Mouse (Mus musculus): ENCODE data around the gene Riok1.

The Riok1 gene

DNA sequence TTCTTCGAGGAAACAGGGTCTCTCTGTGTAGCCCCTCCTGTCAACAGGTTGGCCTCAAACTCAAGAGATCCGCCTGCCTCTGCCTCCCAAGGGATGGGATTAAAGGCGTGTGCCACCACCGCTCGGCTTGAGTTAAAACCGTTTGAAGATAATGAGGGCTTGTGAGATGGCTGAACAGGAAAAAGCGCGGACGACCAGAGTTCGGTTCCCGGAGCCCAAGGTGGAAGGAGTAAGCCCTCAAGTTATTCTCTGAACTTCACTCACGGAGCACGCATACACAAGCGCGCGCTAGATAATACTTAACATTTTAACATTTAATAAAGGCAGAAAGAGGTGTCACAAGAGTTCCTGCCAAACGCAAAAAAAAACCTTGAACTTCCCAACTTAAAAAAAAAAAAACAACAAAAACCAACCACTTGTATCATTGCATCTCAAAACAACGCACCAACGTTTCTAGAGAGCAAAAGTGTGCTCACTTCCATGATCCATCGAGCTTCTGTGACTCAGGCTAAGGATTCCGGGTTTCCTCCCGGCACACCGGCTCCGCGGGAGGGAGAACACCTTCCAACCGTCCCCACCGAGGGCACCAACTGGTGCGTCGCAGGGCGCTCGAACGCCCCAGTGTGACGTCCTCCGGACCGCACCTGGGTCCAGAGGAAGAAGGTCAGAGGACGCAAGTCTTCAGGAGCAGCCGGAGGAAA, at the start of gene Riok1:
Gene Riok1 (plus strand): TSS at position 653 of the 701 bp plus-strand sequence.
- DNase-seq: peak; percentile 5

DNA sequence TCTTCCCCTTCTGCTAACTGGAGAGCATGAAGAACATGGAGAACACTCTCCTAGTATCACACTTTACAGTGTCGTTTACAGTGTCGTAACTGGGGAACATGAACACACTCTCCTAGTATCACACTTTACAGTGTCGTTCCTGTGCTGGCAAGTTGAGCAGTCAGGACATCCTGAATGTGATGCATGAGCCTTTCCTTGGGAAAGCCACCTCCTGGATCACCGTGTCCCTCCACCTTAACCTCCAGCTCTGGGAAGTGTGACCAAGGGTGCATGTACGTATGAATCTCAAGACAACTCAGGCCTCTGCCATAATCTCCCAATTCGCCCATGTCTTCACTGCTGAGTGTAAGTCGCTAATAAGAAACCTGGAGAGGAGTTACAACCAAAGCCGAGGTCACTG, 47.1 kb upstream of the Riok1 start:
- DNase-seq: no peak

DNA sequence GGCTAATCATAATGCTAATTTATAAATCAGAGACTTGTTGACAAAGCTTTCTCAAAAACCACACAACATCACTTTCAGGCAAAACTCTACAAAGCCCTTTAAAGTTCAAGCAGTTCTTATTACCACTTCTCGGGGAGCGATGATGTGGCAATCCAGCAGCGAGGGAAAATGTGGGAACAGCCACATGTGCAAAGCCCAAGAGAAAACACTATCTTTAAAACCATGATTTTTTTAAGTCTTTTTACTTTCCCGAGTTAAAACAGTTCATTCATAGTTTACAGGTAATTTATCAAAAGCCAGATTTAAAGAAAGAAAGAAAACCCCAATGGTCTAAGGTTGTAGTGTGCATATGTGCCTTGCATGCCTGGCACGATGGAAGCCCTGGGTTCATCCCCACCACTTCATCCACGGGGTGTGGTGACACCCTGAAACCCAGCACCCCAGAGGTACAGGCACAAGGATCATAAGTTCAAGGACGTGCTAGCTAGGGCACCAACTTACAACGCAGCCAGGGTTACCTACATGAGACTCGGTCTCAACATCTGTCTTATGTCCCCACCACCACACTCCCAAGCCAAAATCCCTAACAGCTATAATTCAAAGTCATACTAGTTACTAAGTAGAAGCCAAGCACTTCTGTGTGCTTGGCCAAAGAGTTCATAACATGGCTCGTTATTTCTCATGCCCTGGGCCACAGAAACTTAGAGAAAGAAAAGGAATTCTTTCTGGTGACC, 44.0 kb upstream of the Riok1 start:
- DNase-seq: no peak

DNA sequence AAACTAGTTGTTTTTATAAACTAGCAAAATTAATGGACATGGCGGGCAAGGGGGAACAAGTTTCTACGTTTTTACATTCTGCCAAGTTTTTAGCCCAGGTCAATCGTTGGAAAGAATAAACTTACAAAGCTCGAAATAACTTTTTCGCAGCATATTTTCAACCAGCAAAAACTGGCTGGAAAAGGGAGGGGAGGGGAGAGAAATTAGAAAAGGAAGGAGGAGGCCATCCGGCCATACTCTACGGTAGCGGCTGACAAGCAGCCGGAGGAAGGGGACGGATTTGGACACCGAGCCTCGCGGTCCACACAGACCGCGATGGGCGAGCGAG, 43.5 kb upstream of the Riok1 start:
- DNase-seq: no peak

DNA sequence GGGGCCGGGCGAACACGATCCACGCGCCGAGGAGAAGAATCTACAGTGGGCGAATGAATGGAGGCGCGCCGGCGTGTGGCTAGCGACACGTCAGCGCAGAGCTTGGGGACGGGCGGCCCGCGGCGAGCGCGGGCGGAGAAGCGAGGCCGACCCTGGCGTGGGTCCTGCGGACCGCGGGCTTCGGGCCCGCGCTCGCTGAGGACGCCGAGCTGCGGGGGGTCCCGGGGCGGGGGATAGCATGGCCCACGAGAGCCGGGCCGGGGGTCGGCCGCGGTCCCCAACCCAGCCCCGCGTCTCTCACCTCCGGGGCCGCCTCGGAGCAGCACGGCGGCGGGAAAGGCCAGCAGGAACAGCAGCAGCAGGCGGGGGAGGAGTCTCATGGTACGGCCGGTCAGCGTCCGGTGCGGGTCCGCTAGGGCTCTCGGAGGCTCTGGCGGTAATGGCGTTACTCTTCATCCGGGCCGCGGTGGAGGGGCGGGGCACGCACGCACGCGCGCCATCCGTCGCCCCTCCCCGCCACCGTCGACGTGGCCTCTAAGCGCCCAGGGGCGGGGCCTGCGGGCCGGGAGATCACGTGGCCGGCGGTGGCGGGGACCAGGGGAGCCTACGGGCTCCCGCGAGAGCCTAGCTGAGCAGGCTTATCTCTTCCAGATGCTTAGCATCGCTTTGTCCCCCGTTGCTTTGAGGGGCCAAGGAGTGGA, 42.9 kb upstream of the Riok1 start, which contains the start of gene Ssr1:
Gene Ssr1 (minus strand): TSS at position 514 of the 701 bp plus-strand sequence.
- DNase-seq: peak; percentile 97

DNA sequence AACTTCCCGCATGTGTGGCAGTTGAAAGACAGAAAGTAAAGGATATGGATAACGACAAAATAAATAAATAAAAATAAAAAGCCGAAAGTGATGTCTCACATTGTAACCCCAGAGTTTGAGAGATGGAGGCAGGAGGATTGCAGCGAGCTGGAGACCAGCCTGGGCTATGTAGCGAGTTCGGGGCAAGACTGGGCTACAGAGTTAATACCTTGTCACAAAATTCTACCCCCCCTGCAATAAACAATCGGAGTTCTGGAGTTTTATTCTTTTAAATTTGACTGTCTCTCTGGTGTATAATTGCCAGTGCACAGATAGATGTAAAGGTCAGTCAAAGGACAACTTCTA, 42.4 kb upstream of the Riok1 start:
- no peak for DNase-seq

DNA sequence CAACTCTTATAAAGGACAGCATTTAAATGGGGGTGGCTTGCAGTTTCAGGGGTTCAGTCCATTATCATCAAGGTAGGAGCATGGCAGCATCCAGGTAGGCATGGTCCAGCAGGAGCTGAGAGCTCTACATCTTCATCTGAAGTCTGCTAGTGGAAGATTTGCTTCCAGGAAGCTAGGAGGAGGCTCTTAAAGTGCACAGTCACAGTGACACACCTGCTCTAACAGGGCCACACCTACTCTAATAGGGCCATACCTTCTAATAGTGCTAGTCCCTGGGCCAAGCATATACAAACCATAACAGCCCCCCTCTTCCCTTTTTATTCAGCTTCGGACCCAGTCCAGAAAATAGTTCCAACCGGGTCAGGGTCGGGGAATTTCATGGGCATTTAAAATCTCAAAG, 37.1 kb upstream of the Riok1 start:
- no peak for DNase-seq

DNA sequence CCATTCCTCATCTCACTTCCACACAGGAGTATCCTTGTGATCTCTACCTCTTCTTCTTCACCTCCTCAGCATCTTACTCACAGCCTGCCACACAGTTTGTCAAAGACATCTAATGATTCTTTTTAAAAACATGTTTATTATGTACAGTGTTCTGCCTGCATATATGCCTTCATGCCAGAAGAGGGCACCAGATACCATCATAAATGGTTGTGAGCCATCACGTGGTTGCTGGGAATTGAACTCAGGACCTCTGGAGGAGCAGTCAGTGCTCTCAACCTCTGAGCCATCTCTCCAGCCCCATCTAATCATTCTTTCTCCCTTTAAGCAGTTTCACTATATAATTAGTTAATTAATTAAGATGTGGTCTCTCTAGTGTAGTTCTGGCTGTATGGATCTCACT, 34.3 kb upstream of the Riok1 start:
- DNase-seq: no peak

DNA sequence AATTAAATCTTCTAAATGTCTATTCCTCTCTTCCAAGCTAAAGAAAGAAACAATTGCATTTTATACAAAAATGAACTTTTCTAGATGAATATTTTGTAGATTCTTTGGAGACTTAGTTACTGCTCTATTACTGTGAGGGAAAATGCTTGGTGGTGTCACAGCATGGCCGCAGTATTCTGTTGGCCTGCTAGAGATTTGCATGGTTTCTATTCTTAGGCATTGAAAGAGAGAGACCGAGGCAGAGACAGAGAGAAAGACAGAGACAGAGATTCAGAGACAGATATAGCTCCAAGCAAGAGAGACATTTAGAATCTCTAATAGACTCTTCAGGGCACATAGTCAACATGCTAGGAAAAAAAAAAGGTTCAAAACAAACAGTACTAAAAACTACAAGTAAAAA, 28.8 kb upstream of the Riok1 start:
- DNase-seq: no peak

DNA sequence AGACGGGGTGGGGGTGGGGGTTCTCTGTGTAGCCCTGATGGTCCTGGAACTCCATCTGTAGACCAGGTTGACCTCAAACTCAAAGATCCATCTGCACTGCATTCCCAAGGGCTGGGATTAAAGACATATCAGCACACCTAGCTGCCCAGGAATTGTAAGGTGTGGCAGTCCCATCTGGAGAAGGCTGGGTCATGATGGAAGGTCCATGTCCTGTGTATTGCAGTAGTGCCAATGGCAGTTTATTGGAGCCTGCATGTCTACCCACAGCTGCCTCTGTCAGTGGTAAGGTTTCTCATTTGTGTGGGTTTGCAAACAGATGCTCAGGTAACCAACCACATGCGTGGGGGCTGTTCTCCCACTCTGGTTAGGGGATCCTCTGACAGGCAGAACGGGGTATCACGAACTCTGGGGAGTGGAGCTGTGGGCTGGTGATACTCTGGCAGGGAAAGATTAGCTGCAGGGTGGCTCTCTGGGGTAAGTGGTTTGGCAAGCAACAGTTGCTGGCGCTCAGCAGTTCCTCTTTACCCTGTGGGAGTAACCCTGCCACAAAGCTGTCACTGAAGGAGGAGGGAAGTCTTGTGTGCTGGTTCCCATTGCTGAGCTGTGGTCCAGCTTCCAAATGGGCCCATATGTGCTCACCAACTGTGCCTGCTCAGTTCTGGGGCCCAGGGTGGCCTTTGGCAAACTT, 26.9 kb upstream of the Riok1 start:
- no peak for DNase-seq

DNA sequence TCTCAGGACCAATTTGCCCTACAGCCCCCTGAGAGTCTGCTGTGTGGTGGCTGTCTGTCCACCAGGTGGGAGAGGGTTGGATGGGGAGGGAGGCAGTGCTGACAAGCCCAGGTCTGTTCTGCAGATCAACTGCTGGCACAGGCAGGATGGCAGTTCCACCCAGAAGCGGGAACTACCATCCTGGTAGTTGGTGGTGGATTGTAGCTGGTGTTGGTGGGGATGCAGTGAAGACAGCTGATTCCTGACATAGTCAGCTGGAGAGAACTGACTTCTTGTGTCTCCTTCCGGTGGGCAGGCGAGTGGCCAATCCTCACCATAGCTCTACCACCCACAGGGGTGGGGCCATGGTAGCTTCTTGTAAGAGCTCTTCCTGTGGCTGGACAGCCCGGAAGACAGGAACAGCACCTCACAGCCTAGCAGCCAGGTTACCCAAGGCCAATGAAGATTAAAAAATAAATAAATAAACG, 26.3 kb upstream of the Riok1 start:
- DNase-seq: no peak

DNA sequence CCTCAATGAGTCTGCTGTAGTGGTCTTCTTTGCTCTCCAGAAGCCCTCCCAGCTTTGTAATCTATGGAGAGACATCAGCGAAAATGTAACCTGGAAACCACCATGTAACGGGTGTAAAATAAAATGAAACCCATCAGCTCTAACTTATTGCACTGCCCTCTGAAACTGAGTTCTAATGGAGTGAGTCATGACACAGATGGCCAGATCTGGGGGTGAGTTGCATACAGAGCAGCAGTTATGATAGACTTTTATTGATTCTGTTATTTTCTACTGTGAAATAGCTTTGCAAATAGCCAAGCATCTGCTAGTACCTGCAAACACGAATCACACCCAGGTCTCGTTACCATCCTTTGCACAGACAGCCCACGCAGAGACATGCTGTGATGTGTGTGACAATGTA, 24.4 kb upstream of the Riok1 start:
- DNase-seq: no peak

DNA sequence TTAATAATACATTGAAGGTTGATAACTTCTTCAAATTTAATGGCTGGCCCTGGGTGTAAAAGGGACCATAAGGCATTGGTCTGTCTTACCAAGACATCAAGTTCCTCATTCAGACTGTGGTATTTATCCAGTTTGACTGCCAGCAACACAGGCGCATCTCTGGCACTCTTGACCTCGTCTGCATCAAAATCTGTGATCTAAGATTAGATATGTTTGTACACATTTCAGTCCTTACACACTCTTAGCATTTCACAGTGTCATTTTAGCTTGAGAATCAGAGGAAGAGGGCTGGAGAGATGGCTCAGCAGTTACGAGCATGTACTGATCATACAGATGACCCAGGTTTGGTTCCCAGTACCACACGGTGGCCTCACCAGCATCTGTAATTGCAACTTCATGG, 21.2 kb upstream of the Riok1 start:
- no peak for DNase-seq

DNA sequence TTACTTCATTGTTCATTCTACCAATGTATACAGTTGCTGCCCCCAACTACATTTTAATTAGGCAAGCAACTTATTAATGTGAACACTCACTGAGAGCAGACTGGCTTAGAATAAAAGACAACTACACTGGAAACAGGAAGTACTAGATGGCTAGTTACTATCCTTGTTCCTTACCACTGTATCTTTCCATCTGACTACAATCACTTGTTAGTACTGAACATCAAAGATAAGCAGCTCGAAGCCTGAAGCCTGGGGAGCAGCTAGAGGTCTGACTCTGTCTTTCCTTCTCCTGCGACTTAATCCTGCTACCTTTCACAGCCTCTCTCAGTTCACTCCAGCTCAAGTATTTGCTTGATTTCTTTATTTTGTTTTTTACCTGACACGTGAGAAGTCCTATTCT, 18.0 kb upstream of the Riok1 start:
- no peak for DNase-seq

DNA sequence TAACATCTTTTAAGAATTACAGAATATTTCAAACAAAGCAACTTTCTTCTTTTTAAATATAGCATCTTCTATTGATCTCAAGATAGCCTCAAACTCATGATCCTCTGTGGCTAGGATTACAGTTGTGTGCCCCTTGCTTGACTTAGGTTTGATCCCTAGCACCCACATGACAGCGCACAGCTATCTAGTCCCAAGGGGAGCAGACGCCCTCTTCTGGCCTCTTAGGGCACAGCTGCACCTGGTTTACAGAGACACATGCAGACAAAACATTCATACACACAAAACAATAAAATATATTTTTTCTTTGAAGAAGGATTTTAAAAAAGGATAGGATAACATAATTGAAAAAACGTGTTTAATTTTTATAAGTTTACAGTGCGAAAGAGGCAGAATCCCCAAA, 10.9 kb upstream of the Riok1 start:
- no peak for DNase-seq

DNA sequence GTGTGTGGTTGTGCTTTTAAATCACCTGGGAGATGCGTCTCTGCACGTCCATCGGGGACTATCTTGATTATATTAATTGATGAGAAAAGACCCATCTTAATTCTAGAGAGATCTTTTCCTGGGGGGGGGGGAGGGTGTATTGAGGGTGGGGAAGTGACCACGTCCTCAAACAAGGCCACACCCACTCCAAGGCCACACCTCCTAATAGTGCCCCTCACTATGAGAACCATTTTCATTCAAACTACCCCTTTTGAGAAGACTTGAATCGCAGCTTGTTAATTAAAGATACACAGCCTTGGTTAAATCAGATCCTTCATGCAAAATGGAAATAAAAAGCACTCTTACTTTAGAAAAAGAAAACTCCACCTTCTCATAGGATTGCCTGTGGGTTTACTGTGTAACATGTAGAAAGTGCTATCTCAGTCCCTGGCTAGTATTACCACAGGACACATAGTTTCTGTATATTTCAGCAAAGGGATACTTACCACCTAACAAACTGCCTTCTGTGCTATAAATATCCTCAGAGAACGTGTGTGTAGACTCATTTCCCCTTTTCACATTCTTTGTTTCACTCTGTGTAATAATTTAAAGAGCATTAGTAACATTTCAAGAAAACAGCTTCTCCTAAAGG, 9.1 kb upstream of the Riok1 start:
- no peak for DNase-seq

DNA sequence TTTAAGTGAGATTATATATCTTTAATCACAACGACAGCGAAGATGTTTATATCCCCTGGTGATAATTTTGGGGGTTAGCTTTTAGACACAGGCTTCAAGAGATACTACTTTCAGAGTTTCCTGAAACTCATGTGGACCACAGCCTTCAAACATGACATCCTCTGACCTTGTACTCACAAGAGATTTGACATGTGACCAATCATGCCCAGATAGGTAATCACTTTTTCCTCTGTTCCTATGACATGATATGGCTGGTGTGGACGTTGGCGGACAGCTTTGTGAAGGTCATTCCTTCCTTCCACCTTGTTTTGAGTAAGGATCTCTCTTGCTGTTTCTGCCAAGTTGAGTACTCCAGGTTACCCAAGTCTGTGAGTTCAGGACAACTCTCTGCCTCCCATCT, 8.4 kb upstream of the Riok1 start:
- DNase-seq: no peak

DNA sequence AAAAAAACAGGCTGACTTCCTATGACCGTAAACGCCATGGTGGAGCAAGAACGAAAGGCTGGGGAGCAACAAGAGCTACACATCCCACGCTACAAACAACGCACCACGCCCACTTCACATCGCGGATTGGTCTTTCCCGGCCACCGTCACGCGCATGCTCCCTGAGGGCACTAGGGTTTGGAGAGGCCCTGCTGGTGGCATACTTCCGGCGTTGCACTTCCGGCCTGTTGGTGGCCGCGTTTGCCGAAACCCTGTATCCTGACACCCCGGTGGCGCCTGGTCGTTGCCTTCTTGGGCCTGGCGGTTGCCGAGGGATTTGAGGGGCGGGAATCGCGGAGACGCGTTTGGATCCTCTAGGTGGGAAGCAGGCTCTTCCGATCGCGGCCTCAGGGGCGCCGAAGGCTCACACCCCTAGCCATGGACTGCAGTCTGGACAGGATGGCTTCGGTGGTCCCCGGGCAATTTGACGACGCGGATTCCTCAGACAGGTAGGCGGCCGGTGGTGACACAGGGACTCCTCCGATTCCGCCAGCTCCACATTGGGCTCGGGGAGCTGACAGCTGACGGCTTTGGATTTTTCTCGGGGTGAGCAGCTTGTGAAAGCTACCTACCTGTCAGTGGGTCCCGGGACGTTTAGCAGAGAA, 371 bp downstream of the Riok1 start, which contains the start of gene Cage1:
Gene Cage1 (minus strand): TSS at position 26 of the 644 bp plus-strand sequence.
- peak; percentile 95 for DNase-seq

DNA sequence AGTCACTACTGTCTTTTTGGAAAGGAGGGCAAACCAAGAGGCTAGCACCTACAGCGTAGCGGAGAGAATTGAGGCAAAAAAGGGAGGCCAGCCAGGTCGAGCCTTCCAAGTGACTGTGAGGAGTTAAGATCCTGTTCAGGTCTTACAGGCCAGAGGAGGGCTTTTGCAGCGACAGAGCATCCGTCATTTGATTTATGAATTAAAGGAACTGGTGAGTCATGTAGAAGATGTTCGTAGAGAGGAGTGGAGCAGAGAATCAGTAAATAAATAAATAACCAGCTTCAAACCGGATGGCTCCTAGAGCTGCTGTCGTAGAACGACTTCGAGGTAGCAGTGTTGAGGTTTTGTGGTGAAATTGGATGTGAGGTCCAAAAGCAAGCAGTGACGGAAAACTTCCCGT, 1.0 kb downstream of the Riok1 start:
- no peak for DNase-seq

DNA sequence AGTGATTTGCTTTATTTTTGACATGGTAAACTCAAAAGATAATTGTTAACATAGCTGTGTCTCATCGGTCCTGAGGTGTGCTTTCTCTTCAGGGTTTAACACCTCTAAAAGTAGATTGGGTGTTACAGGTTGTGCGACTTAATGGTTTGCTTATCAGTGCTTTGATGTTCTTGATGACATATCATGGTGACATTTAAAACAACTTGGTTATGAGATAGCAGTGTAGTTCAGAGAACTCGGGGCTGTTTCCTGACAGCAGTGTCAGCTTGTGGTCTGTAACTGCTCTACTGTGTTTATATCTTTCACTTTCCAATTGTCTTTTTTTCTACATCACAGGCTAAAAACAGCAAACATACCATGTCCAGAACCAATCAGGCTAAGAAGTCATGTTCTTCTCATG, 13.1 kb downstream of the Riok1 start:
- DNase-seq: no peak

DNA sequence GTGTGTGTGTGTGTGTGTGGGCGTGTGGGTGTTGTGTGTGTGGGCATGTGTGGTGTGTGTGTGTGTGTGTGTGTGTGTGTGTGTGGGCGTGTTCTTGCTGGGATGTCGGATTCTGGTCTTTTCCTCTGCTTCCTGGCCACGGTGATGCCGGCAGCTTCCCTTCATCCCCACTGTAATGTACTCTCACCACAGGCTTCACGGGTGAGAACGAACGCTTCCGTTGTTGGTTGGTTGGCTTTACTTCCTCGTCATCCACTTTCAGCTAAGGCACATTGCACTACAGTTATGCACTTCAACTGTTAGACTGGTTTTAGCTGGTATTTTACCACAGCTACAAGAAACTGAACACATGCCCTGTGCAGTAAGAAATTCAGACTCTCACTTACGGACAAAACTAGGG, 25.9 kb downstream of the Riok1 start:
- DNase-seq: no peak

DNA sequence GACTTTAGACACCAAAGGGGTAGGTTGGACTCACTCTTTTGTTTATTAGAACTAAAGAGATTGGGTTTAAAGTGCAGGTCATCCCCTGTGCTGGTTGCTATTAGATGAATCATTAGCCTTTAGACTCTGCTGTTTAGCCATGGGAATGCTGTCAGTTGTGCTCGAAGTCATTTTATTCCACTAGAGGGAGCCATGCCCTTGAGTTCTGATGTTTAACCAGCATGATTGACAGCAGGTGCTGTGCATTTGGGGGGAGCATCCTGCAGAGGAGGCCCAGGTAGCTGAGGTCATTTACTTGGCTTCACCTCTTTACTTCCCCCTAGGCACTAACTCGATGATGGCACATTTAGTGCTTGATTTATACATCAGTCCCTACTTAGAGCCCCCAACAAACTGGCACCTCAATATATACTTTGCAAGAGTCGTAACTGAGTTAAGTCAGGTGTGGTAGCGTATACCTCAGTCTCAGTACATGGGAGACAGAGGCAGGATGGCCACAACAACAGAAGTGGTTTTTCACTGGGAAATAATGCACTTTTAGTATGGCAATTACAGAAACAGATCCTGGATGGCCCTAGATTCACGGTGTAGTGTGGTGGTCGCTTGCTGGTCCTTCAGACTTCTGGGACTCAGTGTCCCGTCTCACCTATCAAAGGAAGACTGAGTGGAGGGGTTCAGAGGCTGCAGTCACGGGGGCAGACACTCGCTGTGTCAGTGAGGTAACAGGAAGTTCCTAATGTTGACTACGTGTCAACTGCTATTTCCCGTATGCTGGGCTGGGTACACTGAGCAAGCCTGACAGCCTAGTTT, 28.3 kb downstream of the Riok1 start:
- peak; percentile 9 for DNase-seq
